Mouse (Mus musculus): ENCODE results near the gene Smim15. TPM values are rescaled to one million over a fixed set of nuclear protein-coding genes. Genes with fewer than 3 reads are reported as not detected.
A peak's percentile ranks its signal among the peaks of the same experiment; 100 is the strongest.

The Smim15 gene
- total RNA-seq, 1 experiment = 54.5 TPM

DNA sequence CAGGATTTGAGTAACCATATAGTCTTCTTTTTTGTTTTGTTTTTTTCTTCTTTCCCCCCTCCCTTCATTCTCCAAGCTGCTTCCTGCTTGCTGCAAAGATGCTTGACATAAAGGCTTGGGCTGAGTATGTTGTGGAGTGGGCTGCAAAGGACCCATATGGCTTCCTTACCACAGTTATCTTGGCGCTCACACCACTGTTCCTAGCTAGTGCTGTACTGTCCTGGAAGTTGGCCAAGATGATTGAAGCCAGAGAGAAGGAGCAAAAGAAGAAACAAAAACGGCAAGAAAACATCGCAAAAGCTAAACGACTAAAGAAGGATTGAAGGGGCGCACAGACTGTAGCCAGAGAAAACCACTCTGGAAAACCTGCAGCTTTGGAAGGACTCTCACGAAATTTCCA lies 3.1 kb downstream of the Smim15 start:
- TF ChIP-seq ZC3H11A (IDR thresholded peaks at IDR 0.05; ENCODE audit: borderline replicate concordance, low read depth, low read length) = no peak
- TF ChIP-seq MAFK (IDR thresholded peaks at IDR 0.05; ENCODE audit: insufficient read depth, low read depth, low read length) = no peak
- TF ChIP-seq ZNF384 (IDR thresholded peaks at IDR 0.05; ENCODE audit: low read depth, low read length) = no peak
- TF ChIP-seq CHD2 (IDR thresholded peaks at IDR 0.05; ENCODE audit: low read depth, low read length) = no peak
- no peak for TF ChIP-seq HCFC1 (IDR thresholded peaks at IDR 0.05; ENCODE audit: borderline replicate concordance, insufficient read depth, low read length)
- peaks cover 3% of the 10 kb centered on the region for H3K36me3 ChIP-seq (ENCODE audit: control insufficient read depth, insufficient read depth, low read length, poor library complexity, severe bottlenecking)
- in situ Hi-C loops (cut with MboI; ENCODE audit: low sequenced_read_pairs in 2 of 2, unreplicated experiment in 2 of 2) = no loop called here
- H3K9me3 ChIP-seq (ENCODE audit: control insufficient read depth, insufficient read depth, low read depth, low read length) = no peaks in the 10 kb centered on the region
- H3K4me1 ChIP-seq (ENCODE audit: control insufficient read depth in 2 of 2, insufficient read depth in 2 of 2, low read length in 2 of 2, poor library complexity in 1 of 2) = peaks cover 0 to 3% of the 10 kb centered on the region in 2 experiments; a peak in 2 of 4 replicates
- no peak overlapping the region for H3K4me3 ChIP-seq (ENCODE audit: insufficient read depth in 1 of 2, low read depth in 1 of 2, low read length in 2 of 2, poor library complexity in 1 of 2, severe bottlenecking in 1 of 2)
- no peak overlapping the region for H3K9ac ChIP-seq (ENCODE audit: insufficient read depth, low read depth, low read length, poor library complexity, severe bottlenecking)
- no peak overlapping the region for H3K27ac ChIP-seq (ENCODE audit: insufficient read depth, low read depth, low read length, poor library complexity, severe bottlenecking)
- no peak for DNase-seq (ENCODE audit: low read depth, low spot score)

DNA sequence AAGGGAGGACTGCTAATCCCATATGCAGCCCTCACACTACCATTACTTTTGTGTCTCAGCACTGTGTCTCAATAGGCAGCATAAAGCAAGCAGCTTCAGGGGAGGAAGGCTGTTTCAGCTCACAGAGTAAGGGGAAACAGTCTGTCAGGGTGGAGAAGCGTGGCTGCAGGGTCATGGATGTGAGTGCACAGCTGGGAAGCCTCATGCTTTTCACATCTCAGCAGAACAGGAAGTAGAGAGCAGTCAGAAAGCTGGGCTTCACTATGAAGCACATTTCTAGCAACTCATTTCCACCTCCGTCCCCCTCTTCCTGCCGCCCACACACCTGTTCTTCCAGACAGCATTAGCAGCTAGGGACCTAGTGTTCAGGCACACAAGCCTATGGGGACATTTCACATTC lies 12.7 kb downstream of the Smim15 start:
- no peaks in the 10 kb centered on the region for H3K36me3 ChIP-seq (ENCODE audit: control insufficient read depth, insufficient read depth, low read length, poor library complexity, severe bottlenecking)
- H3K4me3 ChIP-seq (ENCODE audit: insufficient read depth in 1 of 2, low read depth in 1 of 2, low read length in 2 of 2, poor library complexity in 1 of 2, severe bottlenecking in 1 of 2) = no peak overlapping the region
- TF ChIP-seq HCFC1 (IDR thresholded peaks at IDR 0.05; ENCODE audit: borderline replicate concordance, insufficient read depth, low read length) (no peak), MAFK (IDR thresholded peaks at IDR 0.05; ENCODE audit: insufficient read depth, low read depth, low read length) (no peak), ZNF384 (IDR thresholded peaks at IDR 0.05; ENCODE audit: low read depth, low read length) (no peak)
- H3K9me3 ChIP-seq (ENCODE audit: control insufficient read depth, insufficient read depth, low read depth, low read length) = no peaks in the 10 kb centered on the region
- no peak overlapping the region for H3K9ac ChIP-seq (ENCODE audit: insufficient read depth, low read depth, low read length, poor library complexity, severe bottlenecking)
- no peaks in the 10 kb centered on the region for H3K4me1 ChIP-seq (ENCODE audit: control insufficient read depth in 2 of 2, insufficient read depth in 2 of 2, low read length in 2 of 2, poor library complexity in 1 of 2)
- in situ Hi-C loops (cut with MboI; ENCODE audit: low sequenced_read_pairs in 2 of 2, unreplicated experiment in 2 of 2) = no loop called here
- DNase-seq (ENCODE audit: low read depth, low spot score) = no peak
- 0 out of 2 replicates have a peak overlapping the region, but pooled peaks have one; percentile 19 for H3K27ac ChIP-seq (ENCODE audit: insufficient read depth, low read depth, low read length, poor library complexity, severe bottlenecking)

DNA sequence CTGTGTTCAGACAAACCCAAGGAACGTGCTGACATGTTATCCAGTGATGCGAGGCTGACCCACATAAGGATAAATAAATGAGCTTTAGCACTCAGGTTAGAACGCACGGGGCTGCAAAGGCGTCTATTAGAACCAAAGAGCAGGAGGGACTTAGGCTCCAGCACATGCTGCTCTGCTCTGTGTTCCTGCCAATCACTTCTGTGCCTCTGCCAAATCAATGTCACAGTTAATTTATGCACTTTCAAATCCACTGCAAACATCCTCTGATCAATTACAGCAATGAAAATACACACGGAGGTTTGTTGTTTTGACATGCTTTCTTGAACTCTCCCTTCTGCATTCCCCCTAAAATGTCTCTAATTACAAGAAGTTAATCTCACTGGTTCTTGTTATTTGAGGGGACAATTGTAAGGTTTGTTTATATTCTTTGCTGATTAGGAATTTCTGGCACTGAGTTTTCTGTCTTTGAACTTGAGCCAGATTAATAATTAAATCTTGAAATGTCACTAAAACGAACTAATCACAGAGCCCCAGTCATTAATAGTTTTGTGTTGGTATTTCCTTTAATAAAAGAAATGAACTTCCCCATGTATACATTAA lies 16.1 kb downstream of the Smim15 start:
- Histone ChIP-seq H3K4me3 (ENCODE audit: insufficient read depth in 1 of 2, low read depth in 1 of 2, low read length in 2 of 2, poor library complexity in 1 of 2, severe bottlenecking in 1 of 2) (no peak overlapping the region), H3K4me1 (ENCODE audit: control insufficient read depth in 2 of 2, insufficient read depth in 2 of 2, low read length in 2 of 2, poor library complexity in 1 of 2) (no peaks in the 10 kb centered on the region), H3K27ac (ENCODE audit: insufficient read depth, low read depth, low read length, poor library complexity, severe bottlenecking) (no peak overlapping the region), H3K9me3 (ENCODE audit: control insufficient read depth, insufficient read depth, low read depth, low read length) (no peaks in the 10 kb centered on the region), H3K9ac (ENCODE audit: insufficient read depth, low read depth, low read length, poor library complexity, severe bottlenecking) (no peak overlapping the region), H3K36me3 (ENCODE audit: control insufficient read depth, insufficient read depth, low read length, poor library complexity, severe bottlenecking) (no peaks in the 10 kb centered on the region)
- no peak for DNase-seq (ENCODE audit: low read depth, low spot score)
- no peak for TF ChIP-seq ZC3H11A (IDR thresholded peaks at IDR 0.05; ENCODE audit: borderline replicate concordance, low read depth, low read length)
- no peak for TF ChIP-seq CHD2 (IDR thresholded peaks at IDR 0.05; ENCODE audit: low read depth, low read length)
- in situ Hi-C loops (cut with MboI; ENCODE audit: low sequenced_read_pairs in 2 of 2, unreplicated experiment in 2 of 2) = no loop called here

DNA sequence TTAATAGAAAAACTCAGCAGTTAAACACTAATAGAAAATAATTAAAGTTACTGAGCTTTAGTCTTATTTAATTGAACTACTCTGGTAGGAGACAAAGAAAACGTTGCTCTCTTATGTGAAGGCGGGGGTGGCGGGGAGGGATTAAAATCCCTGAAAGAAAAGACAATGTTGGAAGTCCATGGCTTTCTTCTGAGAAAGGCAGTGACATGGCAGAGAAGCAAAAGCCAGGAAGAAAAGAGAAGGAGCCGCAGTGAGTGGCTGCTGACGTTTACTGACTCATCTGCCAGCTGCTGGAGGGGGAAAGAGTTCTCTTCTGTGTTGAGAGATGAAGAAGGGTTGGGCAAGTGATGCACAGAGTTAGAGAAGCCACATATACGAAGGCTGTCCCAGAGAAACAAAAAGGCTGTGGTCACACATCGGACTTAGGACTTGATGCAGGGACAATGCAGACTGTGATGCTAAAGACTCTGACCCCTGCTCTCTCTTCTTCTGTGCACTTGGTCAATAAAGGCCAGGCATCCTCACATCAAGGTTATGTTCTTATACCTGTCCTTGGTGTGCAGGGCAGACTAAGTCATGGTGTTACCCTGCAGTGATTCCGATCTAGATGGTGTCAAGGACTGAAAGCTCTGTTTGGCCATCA lies 16.8 kb downstream of the Smim15 start:
- DNase-seq (ENCODE audit: low read depth, low spot score) = no peak
- Histone ChIP-seq H3K9ac (ENCODE audit: insufficient read depth, low read depth, low read length, poor library complexity, severe bottlenecking) (no peak overlapping the region), H3K36me3 (ENCODE audit: control insufficient read depth, insufficient read depth, low read length, poor library complexity, severe bottlenecking) (no peaks in the 10 kb centered on the region), H3K4me1 (ENCODE audit: control insufficient read depth in 2 of 2, insufficient read depth in 2 of 2, low read length in 2 of 2, poor library complexity in 1 of 2) (no peaks in the 10 kb centered on the region), H3K9me3 (ENCODE audit: control insufficient read depth, insufficient read depth, low read depth, low read length) (no peaks in the 10 kb centered on the region), H3K4me3 (ENCODE audit: insufficient read depth in 1 of 2, low read depth in 1 of 2, low read length in 2 of 2, poor library complexity in 1 of 2, severe bottlenecking in 1 of 2) (no peak overlapping the region), H3K27ac (ENCODE audit: insufficient read depth, low read depth, low read length, poor library complexity, severe bottlenecking) (no peak overlapping the region)
- in situ Hi-C loops (cut with MboI; ENCODE audit: low sequenced_read_pairs in 2 of 2, unreplicated experiment in 2 of 2) = no loop called here
- TF ChIP-seq ZC3H11A (IDR thresholded peaks at IDR 0.05; ENCODE audit: borderline replicate concordance, low read depth, low read length) (no peak), HCFC1 (IDR thresholded peaks at IDR 0.05; ENCODE audit: borderline replicate concordance, insufficient read depth, low read length) (no peak), CHD2 (IDR thresholded peaks at IDR 0.05; ENCODE audit: low read depth, low read length) (no peak)

DNA sequence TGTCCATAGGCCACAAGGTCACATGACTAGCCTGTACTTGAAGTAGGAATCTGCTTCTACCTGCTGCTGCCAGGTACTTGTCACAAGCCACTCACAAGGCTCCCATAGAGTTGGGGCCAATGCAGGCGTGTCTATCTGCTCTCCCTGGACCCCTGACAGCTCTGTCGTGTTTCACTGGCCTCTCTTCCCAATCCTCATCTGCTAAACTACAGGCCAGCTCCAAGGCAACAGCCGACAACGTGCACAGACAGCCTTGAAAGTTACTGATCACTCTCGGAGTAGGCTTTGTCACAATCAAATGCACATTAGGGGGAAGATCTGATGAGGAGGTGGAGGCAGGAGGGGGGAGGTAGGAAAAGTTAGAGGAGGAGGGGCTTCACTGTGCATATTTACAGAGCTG lies 18.7 kb downstream of the Smim15 start:
- Histone ChIP-seq H3K9me3 (ENCODE audit: control insufficient read depth, insufficient read depth, low read depth, low read length) (no peaks in the 10 kb centered on the region), H3K9ac (ENCODE audit: insufficient read depth, low read depth, low read length, poor library complexity, severe bottlenecking) (no peak overlapping the region), H3K4me1 (ENCODE audit: control insufficient read depth in 2 of 2, insufficient read depth in 2 of 2, low read length in 2 of 2, poor library complexity in 1 of 2) (no peaks in the 10 kb centered on the region), H3K36me3 (ENCODE audit: control insufficient read depth, insufficient read depth, low read length, poor library complexity, severe bottlenecking) (no peaks in the 10 kb centered on the region), H3K27ac (ENCODE audit: insufficient read depth, low read depth, low read length, poor library complexity, severe bottlenecking) (no peak overlapping the region), H3K4me3 (ENCODE audit: insufficient read depth in 1 of 2, low read depth in 1 of 2, low read length in 2 of 2, poor library complexity in 1 of 2, severe bottlenecking in 1 of 2) (no peak overlapping the region)
- TF ChIP-seq ZC3H11A (IDR thresholded peaks at IDR 0.05; ENCODE audit: borderline replicate concordance, low read depth, low read length) (no peak), CHD2 (IDR thresholded peaks at IDR 0.05; ENCODE audit: low read depth, low read length) (no peak), MAFK (IDR thresholded peaks at IDR 0.05; ENCODE audit: insufficient read depth, low read depth, low read length) (no peak), HCFC1 (IDR thresholded peaks at IDR 0.05; ENCODE audit: borderline replicate concordance, insufficient read depth, low read length) (no peak)
- in situ Hi-C loops (cut with MboI; ENCODE audit: low sequenced_read_pairs in 2 of 2, unreplicated experiment in 2 of 2) = no loop called here
- no peak for DNase-seq (ENCODE audit: low read depth, low spot score)

Measured in ES-E14 (cell line).